In genomic region chr16:23114339-23115171, GRCm38 (mm10) we compare ENCODE assay signal across 12 mouse cellular contexts. TPM values are rescaled to one million over a fixed set of nuclear protein-coding genes. Genes with fewer than 3 reads are reported as not detected.
DNase-seq lines count a peak whose midpoint lies in the region; ATAC-seq and TF ChIP-seq lines count a peak whose summit lies in the region.
"Had no signal": no experiment of that assay in that cellular context is flagged by ENCODE, and none has a peak within 500 bp of the region (broad histone marks: within the 10 kb centered on the region; RNA-seq: fewer than 3 reads in every experiment).

No protein-coding gene starts in this region.

- 0 out of 2 replicates have a peak overlapping the region, but pooled peaks have one; percentile 6 for H3K27ac ChIP-seq in liver, embryonic 11.5 days (ENCODE audit: low read depth, low read length)
- no peak overlapping the region for H3K27ac ChIP-seq in stomach, embryonic 14.5 days (ENCODE audit: low read length)
- H3K27ac ChIP-seq: gastrocnemius, adult 2 months; hindbrain, embryonic 15.5 days had no signal

- no peaks in the 10 kb centered on the region for H3K9me3 ChIP-seq in liver, embryonic 11.5 days (ENCODE audit: control insufficient read depth, low read length)
- no peaks in the 10 kb centered on the region for H3K9me3 ChIP-seq in stomach, embryonic 14.5 days (ENCODE audit: control insufficient read depth, low read depth, low read length)
- H3K9me3 ChIP-seq: hindbrain, embryonic 15.5 days; megakaryocyte, embryonic 14.5 days had no signal

- H3K4me1 ChIP-seq in liver, embryonic 11.5 days (replicated peaks; ENCODE audit: control insufficient read depth, insufficient read depth, low read length): no peaks in the 10 kb centered on the region
- H3K4me1 ChIP-seq in stomach, embryonic 14.5 days (ENCODE audit: control insufficient read depth, insufficient read depth, low read length): peaks cover under 1% of the 10 kb centered on the region; the same call in 1 of the 2 replicates

- H3K27me3 ChIP-seq in liver, embryonic 11.5 days (replicated peaks; ENCODE audit: control insufficient read depth, insufficient read depth, low read length): no peaks in the 10 kb centered on the region
- no peaks in the 10 kb centered on the region for H3K27me3 ChIP-seq in Patski
- H3K27me3 ChIP-seq in stomach, embryonic 14.5 days (ENCODE audit: control insufficient read depth, insufficient read depth, low read length): no peaks in the 10 kb centered on the region
- H3K27me3 ChIP-seq: hindbrain, embryonic 15.5 days; megakaryocyte, embryonic 14.5 days had no signal

- CTCF ChIA-PET in Patski (lab: Charles Lee): no interaction called here

- peak; percentile 72 for ATAC-seq in liver, embryonic 11.5 days (replicated peaks; ENCODE audit: low FRiP score)
- ATAC-seq in Patski: peak; percentile 39
- 0 out of 2 replicates have a peak, but pooled peaks have one; percentile 8 for ATAC-seq in stomach, embryonic 14.5 days (ENCODE audit: insufficient number of reproducible peaks, insufficient read depth, low FRiP score, low read depth)
- ATAC-seq: activated CD4-positive, CD25-positive, alpha-beta regulatory T cell, adult 4 months had no signal

- no peak for TF ChIP-seq CTCF in Patski (IDR thresholded peaks at IDR 0.05)

- no peak overlapping the region for H3K4me3 ChIP-seq in liver, embryonic 11.5 days (ENCODE audit: low read depth, low read length)
- H3K4me3 ChIP-seq in stomach, embryonic 14.5 days (ENCODE audit: low read depth, low read length): no peak overlapping the region
- H3K4me3 ChIP-seq: gastrocnemius, adult 2 months; hindbrain, embryonic 15.5 days; megakaryocyte, embryonic 14.5 days had no signal

- POLR2A ChIA-PET in Patski (lab: Charles Lee): no interaction called here

- in situ Hi-C loops in Patski (cut with MboI; ENCODE audit: low pct_unique_long_range_greater_than_20kb): no loop called here

- H3K9ac ChIP-seq in liver, embryonic 11.5 days (ENCODE audit: low read depth, low read length): no peak overlapping the region
- no peak overlapping the region for H3K9ac ChIP-seq in stomach, embryonic 14.5 days (replicated peaks; ENCODE audit: low read depth, low read length)
- H3K9ac ChIP-seq: hindbrain, embryonic 15.5 days had no signal

- DNase-seq in liver, embryonic 11.5 days (ENCODE audit: low spot score): peak; percentile 41
- no peak for DNase-seq in liver
- DNase-seq in Patski (ENCODE audit: low read depth, low spot score): no peak
- peak; percentile 39 for DNase-seq in induced T-regulatory cell, adult 2 months (ENCODE audit: low read depth)
- no peak for DNase-seq in cerebellum, adult 11 months
- DNase-seq in gastrocnemius, postnatal 25 days: no peak
- DNase-seq: gastrocnemius, adult 2 months had no signal

- no peak overlapping the region for H3K4me2 ChIP-seq in liver, embryonic 11.5 days
- no peak overlapping the region for H3K4me2 ChIP-seq in stomach, embryonic 14.5 days (replicated peaks; ENCODE audit: low read depth, low read length)
- H3K4me2 ChIP-seq: hindbrain, embryonic 15.5 days had no signal

- 54% methylated on average over 5 of the region's 5 CpGs for WGBS in liver, embryonic 11.5 days
- WGBS in stomach, embryonic 14.5 days: 67% methylated on average over 5 of the region's 5 CpGs

- H3K36me3 ChIP-seq in liver, embryonic 11.5 days (ENCODE audit: control insufficient read depth, insufficient read depth, low read length): peaks cover 29% of the 10 kb centered on the region
- peaks cover 58% of the 10 kb centered on the region for H3K36me3 ChIP-seq in stomach, embryonic 14.5 days (ENCODE audit: control insufficient read depth, insufficient read depth, low read length)

RNA-seq across cellular contexts. Expression of gene Eif4a2, which starts 7.3 kb away (rescaled TPM):
- polyA plus RNA-seq in liver, embryonic 11.5 days (2014; fragmentation: Nextera tagmentation; extraction: Ambion mirVana): 189 and 200 TPM in 2 replicates
- polyA plus RNA-seq in Patski (2021): 578 TPM
- 270 and 285 TPM in 2 replicates for polyA plus RNA-seq in stomach, embryonic 14.5 days (2014; fragmentation: Nextera tagmentation; extraction: Ambion mirVana)
- 100 to 1,000 TPM; 362 to 414 TPM for total RNA-seq in gastrocnemius, postnatal 25 days (2021)

RNA-seq across cellular contexts. Expression of gene Rfc4, which starts 13.0 kb away (rescaled TPM):
- 204 and 227 TPM in 2 replicates for polyA plus RNA-seq in liver, embryonic 11.5 days (2014; fragmentation: Nextera tagmentation; extraction: Ambion mirVana)
- 25.8 TPM for polyA plus RNA-seq in Patski (2021)
- polyA plus RNA-seq in stomach, embryonic 14.5 days (2014; fragmentation: Nextera tagmentation; extraction: Ambion mirVana): 112 and 121 TPM in 2 replicates
- total RNA-seq in gastrocnemius, postnatal 25 days (2021): 1 to 10 TPM; 6.1 to 6.2 TPM

RNA-seq across cellular contexts. Expression of gene Adipoq, which starts 31.8 kb away (rescaled TPM):
- not detected in 2 replicates for polyA plus RNA-seq in liver, embryonic 11.5 days (2014; fragmentation: Nextera tagmentation; extraction: Ambion mirVana)
- polyA plus RNA-seq in Patski (2021): not detected
- not detected in 2 replicates for polyA plus RNA-seq in stomach, embryonic 14.5 days (2014; fragmentation: Nextera tagmentation; extraction: Ambion mirVana)
- total RNA-seq in gastrocnemius, postnatal 25 days (2021): 10 to 100 TPM in 1 of 2 experiments, 1 to 10 TPM in 1; 1.9 to 87.3 TPM
- total RNA-seq: left cerebral cortex, adult 18-20 months had no signal
- polyA plus RNA-seq: activated CD4-positive, CD25-positive, alpha-beta regulatory T cell, adult 4 months; hindbrain, embryonic 15.5 days had no signal

RNA-seq across cellular contexts. Expression of gene Kng1, which starts 56.9 kb away (rescaled TPM):
- polyA plus RNA-seq in liver, embryonic 11.5 days (2014; fragmentation: Nextera tagmentation; extraction: Ambion mirVana): 87.0 and 97.8 TPM in 2 replicates
- 9.8 TPM for polyA plus RNA-seq in Patski (2021)
- polyA plus RNA-seq in stomach, embryonic 14.5 days (2014; fragmentation: Nextera tagmentation; extraction: Ambion mirVana): 0.13 and 0.59 TPM in 2 replicates
- not detected for total RNA-seq in gastrocnemius, postnatal 25 days (2021)
- total RNA-seq: gastrocnemius, adult 2 months; left cerebral cortex, adult 18-20 months had no signal

Comparison
In these comparisons a context has a peak if more than half of its experiments do, and no peak if none do; other contexts are left out.
1. DNase-seq: peak in liver, embryonic 11.5 days (single experiment) and induced T-regulatory cell, adult 2 months (single experiment); none in liver (single experiment), Patski (single experiment), cerebellum, adult 11 months (single experiment) and gastrocnemius, postnatal 25 days (single experiment).
2. ATAC-seq: peak in every context shown above with its lines; median percentile 72 in liver, embryonic 11.5 days; 39 in Patski; 8 in stomach, embryonic 14.5 days.